Mouse (Mus musculus): ENCODE results near the gene Olfr707. TPM values are rescaled to one million over a fixed set of nuclear protein-coding genes. Genes with fewer than 3 reads are reported as not detected.
"Not testable (repeated sequence)": the region's sequence is repeated elsewhere in the genome, so short reads cannot be mapped to it uniquely, and the experiment has no call there.

Olfr707 gene
- polyA plus RNA-seq (2015; fragmentation: Nextera tagmentation; extraction: Ambion mirVana): not detected in 2 replicates

DNA sequence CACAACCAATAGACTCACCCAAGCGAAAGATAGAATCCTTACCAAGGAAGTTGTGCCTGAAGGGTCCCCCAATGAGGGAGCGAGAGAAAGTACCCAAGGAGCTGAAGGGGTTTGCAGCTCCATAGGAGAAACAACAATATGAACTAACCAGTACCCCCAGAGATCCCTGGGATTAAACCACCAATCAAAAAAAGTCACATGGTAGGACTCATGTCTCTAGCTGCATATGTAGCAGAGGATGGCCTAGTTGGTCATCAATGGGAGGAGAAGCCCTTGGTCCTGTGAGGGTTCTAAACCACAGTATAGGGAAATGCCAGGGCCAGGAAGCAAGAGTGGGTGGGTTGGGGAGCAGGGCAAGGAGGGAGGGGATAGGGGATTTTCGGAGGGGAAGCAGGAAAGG is at the start of gene Olfr707:
TSS of gene Olfr707 (minus strand) at position 101 of the 400 bp plus-strand sequence.
- not testable (repeated sequence) for H3K4me1 ChIP-seq; H3K9ac ChIP-seq (replicated peaks); H3K27ac ChIP-seq (replicated peaks); H3K27me3 ChIP-seq (replicated peaks); H3K4me2 ChIP-seq; ATAC-seq (ENCODE audit: low FRiP score); H3K4me3 ChIP-seq (replicated peaks); H3K9me3 ChIP-seq (replicated peaks); H3K36me3 ChIP-seq
- WGBS: 89% methylated on average over 3 of the region's 3 CpGs

DNA sequence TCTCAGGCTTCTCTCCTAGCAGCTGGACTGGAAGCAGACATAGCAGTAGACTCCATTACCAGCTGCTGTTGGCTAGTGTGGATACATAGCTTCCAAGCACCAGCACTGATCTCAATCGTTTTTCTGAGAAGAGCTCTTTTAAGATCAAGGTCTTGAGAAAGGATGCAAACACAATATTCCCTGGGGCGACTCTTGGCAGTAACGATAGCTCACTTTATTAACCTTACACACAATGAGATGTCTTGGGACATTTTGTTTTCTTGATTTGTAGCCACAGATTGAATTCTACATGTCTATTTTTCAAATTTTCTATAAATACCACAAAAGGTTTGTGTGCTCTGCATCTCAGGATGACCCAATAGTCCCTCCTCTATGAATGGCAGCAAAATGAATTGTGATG is 47.2 kb upstream of the Olfr707 start, which contains the start of gene Olfr710:
TSS of gene Olfr710 (minus strand) at position 101 of the 400 bp plus-strand sequence.
- no peak within 1 kb of the TSS for H3K9ac ChIP-seq (replicated peaks)
- no peaks in the 10 kb centered on the region for H3K9me3 ChIP-seq (replicated peaks)
- no peak within 1 kb of the TSS for H3K4me3 ChIP-seq (replicated peaks)
- H3K4me1 ChIP-seq: no peaks in the 10 kb centered on the region
- no peak for ATAC-seq (ENCODE audit: low FRiP score)
- H3K36me3 ChIP-seq: no peaks in the 10 kb centered on the region
- H3K27ac ChIP-seq (replicated peaks): no peak within 1 kb of the TSS
- no peaks in the 10 kb centered on the region for H3K27me3 ChIP-seq (replicated peaks)
- 74% methylated on average over 3 of the region's 3 CpGs for WGBS
- no peak within 1 kb of the TSS for H3K4me2 ChIP-seq

DNA sequence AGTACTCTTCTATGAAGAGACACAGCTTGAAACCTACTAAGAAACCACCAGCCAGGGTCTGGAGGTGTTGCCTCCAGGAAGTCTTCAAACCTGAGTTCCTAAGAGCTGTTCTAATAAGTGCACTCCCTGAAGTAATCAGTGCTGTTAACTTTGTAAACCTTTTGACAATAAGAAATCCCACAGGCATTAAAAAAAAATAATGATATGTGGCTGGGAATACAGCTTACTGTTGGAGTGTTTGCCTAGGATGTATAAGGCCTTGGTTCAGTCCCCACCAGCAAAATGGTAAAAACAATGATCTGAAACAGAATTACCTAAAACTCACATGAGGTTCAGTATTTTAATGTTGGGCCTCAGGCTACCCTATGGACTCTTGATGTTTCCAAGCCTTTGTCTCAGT is 31.1 kb upstream of the Olfr707 start, which contains the start of gene Olfr709-ps1:
TSS of gene Olfr709-ps1 (minus strand) at position 101 of the 400 bp plus-strand sequence.
- Histone ChIP-seq H3K27ac (replicated peaks) (no peak within 1 kb of the TSS), H3K9me3 (replicated peaks) (no peaks in the 10 kb centered on the region), H3K4me1 (no peaks in the 10 kb centered on the region), H3K36me3 (no peaks in the 10 kb centered on the region), H3K4me2 (no peak within 1 kb of the TSS), H3K9ac (replicated peaks) (no peak within 1 kb of the TSS), H3K4me3 (replicated peaks) (no peak within 1 kb of the TSS), H3K27me3 (replicated peaks) (no peaks in the 10 kb centered on the region)
- no peak for ATAC-seq (ENCODE audit: low FRiP score)

DNA sequence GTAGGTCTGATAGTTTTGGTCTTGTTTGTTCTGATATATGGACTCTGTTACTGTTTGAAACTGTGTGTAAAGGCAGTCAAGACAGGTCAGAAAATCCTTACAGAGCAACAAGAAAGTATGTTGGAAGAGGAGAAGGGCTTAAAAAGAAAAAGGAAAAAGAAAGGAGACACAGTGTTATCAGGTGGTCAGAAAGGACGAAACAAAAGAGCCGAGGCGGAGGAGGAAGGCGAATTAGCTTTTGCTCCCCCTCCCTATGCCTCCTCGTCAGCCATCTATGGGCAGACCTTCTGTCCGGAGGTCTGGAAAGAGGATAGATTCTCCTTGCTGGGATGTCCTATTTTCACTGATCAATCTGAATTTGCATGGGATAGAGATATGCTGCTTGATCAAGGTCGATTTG is 19.9 kb upstream of the Olfr707 start:
- WGBS: 92% methylated on average over 7 of the region's 7 CpGs
- not testable (repeated sequence) for H3K36me3 ChIP-seq; H3K27me3 ChIP-seq (replicated peaks); H3K9ac ChIP-seq (replicated peaks); H3K4me2 ChIP-seq; ATAC-seq (ENCODE audit: low FRiP score); H3K4me3 ChIP-seq (replicated peaks); H3K27ac ChIP-seq (replicated peaks); H3K4me1 ChIP-seq; H3K9me3 ChIP-seq (replicated peaks)

DNA sequence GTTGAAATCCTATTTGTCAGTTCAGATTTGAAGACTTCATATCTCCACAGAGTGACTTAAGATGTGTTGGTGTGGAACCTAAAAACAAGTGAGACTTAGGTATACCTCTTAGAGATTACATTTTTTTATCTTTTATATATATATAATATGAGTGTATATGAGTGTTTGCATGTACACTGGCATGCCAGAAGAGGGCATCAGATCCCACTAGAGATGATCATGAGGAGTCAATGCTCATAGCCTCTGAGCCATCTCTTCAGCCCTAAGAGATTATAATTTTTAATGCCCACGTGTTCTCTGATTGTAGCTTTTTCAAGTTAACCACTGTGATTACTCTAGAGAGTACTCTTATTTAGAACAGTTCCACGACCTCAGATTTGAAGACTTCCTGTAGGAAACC is 6.6 kb upstream of the Olfr707 start, which contains the start of gene Olfr1532-ps1:
TSS of gene Olfr1532-ps1 (plus strand) at position 326 of the 400 bp plus-strand sequence.
- Histone ChIP-seq H3K36me3 (no peaks in the 10 kb centered on the region), H3K9ac (replicated peaks) (no peak within 1 kb of the TSS), H3K27ac (replicated peaks) (no peak within 1 kb of the TSS), H3K4me2 (no peak within 1 kb of the TSS), H3K4me3 (replicated peaks) (no peak within 1 kb of the TSS), H3K27me3 (replicated peaks) (no peaks in the 10 kb centered on the region), H3K4me1 (no peaks in the 10 kb centered on the region), H3K9me3 (replicated peaks) (no peaks in the 10 kb centered on the region)
- no peak for ATAC-seq (ENCODE audit: low FRiP score)
- WGBS: 78% methylated on average over 2 of the region's 2 CpGs

DNA sequence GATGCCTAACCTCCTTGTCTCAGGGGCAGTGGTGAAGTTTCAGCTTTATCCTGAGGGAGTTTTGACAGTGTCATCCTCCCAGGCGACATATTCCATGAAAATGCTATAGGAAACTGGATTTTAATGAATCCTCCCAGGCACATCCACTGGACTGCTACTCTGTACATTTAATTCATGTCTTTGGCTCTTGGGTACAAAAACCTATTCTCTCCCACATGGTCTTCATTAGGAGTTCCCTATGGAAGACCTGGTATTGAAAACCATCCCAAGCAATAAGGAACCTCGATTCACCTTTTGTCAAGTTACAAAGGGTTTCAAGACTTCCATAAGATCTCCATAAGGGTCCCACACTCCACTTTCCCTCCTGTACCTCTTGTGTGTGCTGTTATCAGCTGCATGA is 13.0 kb downstream of the Olfr707 start, which contains the start of gene Olfr706:
TSS of gene Olfr706 (minus strand) at position 101 of the 400 bp plus-strand sequence.
- 89% methylated on average over 2 of the region's 2 CpGs for WGBS
- Histone ChIP-seq H3K27ac (replicated peaks) (no peak within 1 kb of the TSS), H3K27me3 (replicated peaks) (no peaks in the 10 kb centered on the region), H3K4me3 (replicated peaks) (no peak within 1 kb of the TSS), H3K4me1 (no peaks in the 10 kb centered on the region), H3K9ac (replicated peaks) (no peak within 1 kb of the TSS), H3K9me3 (replicated peaks) (no peaks in the 10 kb centered on the region), H3K36me3 (no peaks in the 10 kb centered on the region), H3K4me2 (no peak within 1 kb of the TSS)
- ATAC-seq (ENCODE audit: low FRiP score): no peak

DNA sequence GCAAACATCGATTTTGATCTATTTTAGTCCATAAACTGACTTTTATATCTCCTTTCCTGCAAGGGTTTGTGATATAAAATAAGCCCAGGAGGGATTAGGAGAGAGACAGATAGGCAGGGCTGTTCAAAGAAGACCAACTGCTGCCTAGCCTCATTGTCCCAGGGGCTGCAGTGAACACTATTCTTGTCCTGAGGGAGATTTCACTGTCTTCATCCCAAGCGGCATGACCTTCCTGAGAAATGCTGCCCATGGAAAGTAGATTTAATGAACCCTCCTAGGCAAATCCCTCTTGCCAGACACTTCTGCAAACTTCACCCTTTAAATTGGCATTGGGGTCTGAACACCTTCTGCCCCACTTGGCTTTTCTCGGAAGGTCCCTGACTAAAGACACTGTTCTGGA is 24.2 kb downstream of the Olfr707 start, which contains the start of gene Olfr705:
TSS of gene Olfr705 (minus strand) at position 101 of the 400 bp plus-strand sequence.
- Histone ChIP-seq H3K4me1 (no peaks in the 10 kb centered on the region), H3K27me3 (replicated peaks) (no peaks in the 10 kb centered on the region), H3K36me3 (no peaks in the 10 kb centered on the region), H3K27ac (replicated peaks) (no peak within 1 kb of the TSS), H3K9ac (replicated peaks) (no peak within 1 kb of the TSS), H3K4me2 (no peak within 1 kb of the TSS), H3K9me3 (replicated peaks) (no peaks in the 10 kb centered on the region), H3K4me3 (replicated peaks) (no peak within 1 kb of the TSS)
- WGBS: 81% methylated on average over 3 of the region's 3 CpGs
- no peak for ATAC-seq (ENCODE audit: low FRiP score)

DNA sequence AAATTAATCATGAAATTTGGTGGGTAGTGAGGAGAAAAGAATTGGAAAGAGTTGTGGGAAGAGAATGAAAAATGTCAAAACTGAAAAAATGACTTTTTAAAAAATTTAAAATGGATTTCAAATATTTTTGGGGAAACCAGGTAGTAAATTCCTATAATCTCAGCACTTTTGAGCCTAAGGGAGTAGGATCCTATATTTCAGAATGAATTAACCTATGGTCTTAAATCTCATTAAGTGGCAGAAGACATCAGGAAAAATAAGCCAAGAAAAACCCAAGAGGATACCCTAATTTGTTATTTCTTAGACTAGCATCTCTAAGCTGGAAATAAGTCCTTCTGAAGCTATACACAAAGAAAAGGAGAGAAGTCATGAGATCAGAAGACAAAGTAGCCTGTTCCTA is 38.2 kb downstream of the Olfr707 start, which contains the start of gene Olfr704:
TSS of gene Olfr704 (plus strand) at position 301 of the 400 bp plus-strand sequence.
- no peak within 1 kb of the TSS for H3K4me2 ChIP-seq
- H3K9me3 ChIP-seq (replicated peaks): no peaks in the 10 kb centered on the region
- no peak within 1 kb of the TSS for H3K4me3 ChIP-seq (replicated peaks)
- ATAC-seq (ENCODE audit: low FRiP score): no peak
- no peaks in the 10 kb centered on the region for H3K27me3 ChIP-seq (replicated peaks)
- H3K27ac ChIP-seq (replicated peaks): no peak within 1 kb of the TSS
- no peaks in the 10 kb centered on the region for H3K4me1 ChIP-seq
- no peaks in the 10 kb centered on the region for H3K36me3 ChIP-seq
- no peak within 1 kb of the TSS for H3K9ac ChIP-seq (replicated peaks)

DNA sequence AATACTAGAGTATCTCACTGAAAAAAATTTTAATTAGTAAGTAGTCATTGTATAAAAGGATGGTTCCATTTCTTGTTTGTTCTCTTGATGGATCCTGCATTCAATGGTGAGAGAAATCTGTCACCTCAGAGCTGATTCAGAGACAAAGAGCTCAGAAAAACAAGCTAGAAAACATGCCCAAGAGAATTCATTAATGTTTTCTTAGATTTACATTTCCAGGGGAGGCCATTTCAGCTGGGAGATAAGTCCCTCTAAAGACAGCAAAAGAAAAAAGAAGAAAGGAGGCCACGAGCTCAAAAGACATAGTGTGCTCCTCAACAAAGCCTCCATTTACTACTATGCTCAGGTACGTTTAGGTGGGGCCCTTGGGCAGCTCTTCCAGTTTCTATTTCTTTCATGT is 58.0 kb downstream of the Olfr707 start, which contains the start of gene Olfr703:
TSS of gene Olfr703 (plus strand) at position 301 of the 400 bp plus-strand sequence.
- WGBS: 77% methylated on average over 2 of the region's 2 CpGs
- no peak within 1 kb of the TSS for H3K9ac ChIP-seq (replicated peaks)
- no peak for ATAC-seq (ENCODE audit: low FRiP score)

More for the DNA sequence above, 58.0 kb downstream of the Olfr707 start, which contains the start of gene Olfr703:
- Histone ChIP-seq H3K9me3 (replicated peaks) (no peaks in the 10 kb centered on the region), H3K27me3 (replicated peaks) (no peaks in the 10 kb centered on the region), H3K36me3 (no peaks in the 10 kb centered on the region), H3K4me2 (no peak within 1 kb of the TSS), H3K27ac (replicated peaks) (no peak within 1 kb of the TSS), H3K4me1 (no peaks in the 10 kb centered on the region), H3K4me3 (replicated peaks) (no peak within 1 kb of the TSS)

Other genes starting within 250 kb of the Olfr707 start
- gene Olfr693, start 220.7 kb downstream of the Olfr707 start, polyA plus RNA-seq (2015; fragmentation: Nextera tagmentation; extraction: Ambion mirVana): not detected in 2 replicates
- not detected in 2 replicates for gene Olfr694, start 209.4 kb downstream of the Olfr707 start, polyA plus RNA-seq (2015; fragmentation: Nextera tagmentation; extraction: Ambion mirVana)
- not detected in 2 replicates for gene Olfr695, start 184.8 kb downstream of the Olfr707 start, polyA plus RNA-seq (2015; fragmentation: Nextera tagmentation; extraction: Ambion mirVana)
- gene Olfr697, start 158.8 kb downstream of the Olfr707 start, polyA plus RNA-seq (2015; fragmentation: Nextera tagmentation; extraction: Ambion mirVana): not detected in 2 replicates
- not detected in 2 replicates for gene Olfr698, start 145.8 kb downstream of the Olfr707 start, polyA plus RNA-seq (2015; fragmentation: Nextera tagmentation; extraction: Ambion mirVana)
- not detected in 2 replicates for gene Olfr699, start 108.0 kb downstream of the Olfr707 start, polyA plus RNA-seq (2015; fragmentation: Nextera tagmentation; extraction: Ambion mirVana)
- gene Olfr700, start 92.4 kb downstream of the Olfr707 start, polyA plus RNA-seq (2015; fragmentation: Nextera tagmentation; extraction: Ambion mirVana): 0.22 TPM in 1 of 2 replicates, not detected in the other
- not detected in 2 replicates for gene Olfr701, start 87.1 kb downstream of the Olfr707 start, polyA plus RNA-seq (2015; fragmentation: Nextera tagmentation; extraction: Ambion mirVana)
- not detected in 2 replicates for gene Olfr702, start 67.3 kb downstream of the Olfr707 start, polyA plus RNA-seq (2015; fragmentation: Nextera tagmentation; extraction: Ambion mirVana)
- not detected in 2 replicates for gene Olfr703, start 57.9 kb downstream of the Olfr707 start, polyA plus RNA-seq (2015; fragmentation: Nextera tagmentation; extraction: Ambion mirVana)
- not detected in 2 replicates for gene Olfr704, start 38.1 kb downstream of the Olfr707 start, polyA plus RNA-seq (2015; fragmentation: Nextera tagmentation; extraction: Ambion mirVana)
- not detected in 2 replicates for gene Olfr705, start 24.4 kb downstream of the Olfr707 start, polyA plus RNA-seq (2015; fragmentation: Nextera tagmentation; extraction: Ambion mirVana)
- not detected in 2 replicates for gene Olfr706, start 13.1 kb downstream of the Olfr707 start, polyA plus RNA-seq (2015; fragmentation: Nextera tagmentation; extraction: Ambion mirVana)
- not detected in 2 replicates for gene Olfr1532-ps1, start 6.8 kb upstream of the Olfr707 start, polyA plus RNA-seq (2015; fragmentation: Nextera tagmentation; extraction: Ambion mirVana)
- not detected in 2 replicates for gene Olfr709-ps1, start 31.0 kb upstream of the Olfr707 start, polyA plus RNA-seq (2015; fragmentation: Nextera tagmentation; extraction: Ambion mirVana)
- not detected in 2 replicates for gene Olfr710, start 47.1 kb upstream of the Olfr707 start, polyA plus RNA-seq (2015; fragmentation: Nextera tagmentation; extraction: Ambion mirVana)
- gene Olfr6, start 62.7 kb upstream of the Olfr707 start, polyA plus RNA-seq (2015; fragmentation: Nextera tagmentation; extraction: Ambion mirVana): not detected in 2 replicates
- gene Olfr711, start 74.2 kb upstream of the Olfr707 start, polyA plus RNA-seq (2015; fragmentation: Nextera tagmentation; extraction: Ambion mirVana): not detected in 2 replicates
- gene Olfr2, start 104.8 kb upstream of the Olfr707 start, polyA plus RNA-seq (2015; fragmentation: Nextera tagmentation; extraction: Ambion mirVana): not detected in 2 replicates
- gene Olfr713, start 129.9 kb upstream of the Olfr707 start, polyA plus RNA-seq (2015; fragmentation: Nextera tagmentation; extraction: Ambion mirVana): not detected in 2 replicates
- not detected in 2 replicates for gene Olfr714, start 169.7 kb upstream of the Olfr707 start, polyA plus RNA-seq (2015; fragmentation: Nextera tagmentation; extraction: Ambion mirVana)
- not detected in 2 replicates for gene Olfr17, start 192.0 kb upstream of the Olfr707 start, polyA plus RNA-seq (2015; fragmentation: Nextera tagmentation; extraction: Ambion mirVana)
- not detected in 2 replicates for gene Olfr715b, start 209.1 kb upstream of the Olfr707 start, polyA plus RNA-seq (2015; fragmentation: Nextera tagmentation; extraction: Ambion mirVana)
- not detected in 2 replicates for gene Olfr715, start 229.8 kb upstream of the Olfr707 start, polyA plus RNA-seq (2015; fragmentation: Nextera tagmentation; extraction: Ambion mirVana)
- not detected in 2 replicates for gene Olfr716, start 237.1 kb upstream of the Olfr707 start, polyA plus RNA-seq (2015; fragmentation: Nextera tagmentation; extraction: Ambion mirVana)